Mouse (Mus musculus): ENCODE results near the gene Nr4a2. TPM values are rescaled to one million over a fixed set of nuclear protein-coding genes. Genes with fewer than 3 reads are reported as not detected.
A peak's percentile ranks its signal among the peaks of the same experiment; 100 is the strongest.

Nr4a2 gene
- total and polyA plus RNA-seq, 3 experiments: 0.82 to 2.3 (median 1.8) TPM

- TF ChIP-seq MAZ (IDR thresholded peaks at IDR 0.05; ENCODE audit: low read depth, low read length) (0 out of 2 replicates have a peak, but pooled peaks have one; percentile 15), POLR2AphosphoS2 (IDR thresholded peaks at IDR 0.05; ENCODE audit: low read depth, low read length) (no peak), IRF4 (IDR thresholded peaks at IDR 0.05; ENCODE audit: low read depth, low read length) (no peak), POLR2A (IDR thresholded peaks at IDR 0.05; ENCODE audit: low read depth, low read length) (no peak; the same call in 1 of the 2 replicates), MAFK (IDR thresholded peaks at IDR 0.05; ENCODE audit: insufficient replicate concordance, low read length) (no peak)
Measured at GRCm38 (mm10) chr2:57116366-57117200, 7.2 kb downstream of the Nr4a2 start (continued).

- Histone ChIP-seq H3K4me2 (ENCODE audit: insufficient read depth, low read depth, poor library complexity, severe bottlenecking) (peak overlapping the region; percentile 98), H3K27ac (ENCODE audit: insufficient read depth, low read depth) (no peak overlapping the region), H3K36me3 (replicated peaks in 1 of 2; ENCODE audit: control insufficient read depth in 1 of 2, insufficient read depth in 1 of 2, low read length in 1 of 2) (peaks cover 9 to 19% of the 10 kb centered on the region in 2 experiments), H3K27me3 (replicated peaks) (no peaks in the 10 kb centered on the region), H3K79me2 (replicated peaks; ENCODE audit: control insufficient read depth, extremely low read depth, insufficient read depth, poor library complexity, severe bottlenecking) (peaks cover under 1% of the 10 kb centered on the region; the same call in 1 of the 2 replicates), H3K9me3 (replicated peaks; ENCODE audit: low read length) (peaks cover 29% of the 10 kb centered on the region), H3K4me3 (replicated peaks in 1 of 3; ENCODE audit: low read depth in 2 of 3, low read length in 2 of 3, poor library complexity in 1 of 3) (peak overlapping the region; percentile 57 to 76 (median 58)), H3K4me1 (ENCODE audit: control insufficient read depth in 1 of 2, insufficient read depth in 2 of 2) (peaks cover 0 to 8% of the 10 kb centered on the region in 2 experiments; a peak in 1 of 4 replicates), H3K9ac (ENCODE audit: insufficient read depth, low read depth) (peak overlapping the region; percentile 2; the same call in 1 of the 2 replicates)
- no peak for TF ChIP-seq CHD1 (IDR thresholded peaks at IDR 0.05; ENCODE audit: low read depth, low read length)
- no peak for TF ChIP-seq ZC3H11A (IDR thresholded peaks at IDR 0.05; ENCODE audit: low read depth, low read length)
- no peak for TF ChIP-seq CHD2 (IDR thresholded peaks at IDR 0.05; ENCODE audit: low read length)
- no peak for TF ChIP-seq PAX5 (IDR thresholded peaks at IDR 0.05; ENCODE audit: low read length)
- no peak for TF ChIP-seq NELFE (IDR thresholded peaks at IDR 0.05; ENCODE audit: low read depth, low read length)
- TF ChIP-seq MAX (IDR thresholded peaks at IDR 0.05; ENCODE audit: low read length): no peak
- no peak for TF ChIP-seq MAZ (IDR thresholded peaks at IDR 0.05; ENCODE audit: low read depth, low read length)
- no peak for TF ChIP-seq CTCF (conservative IDR thresholded peaks at IDR 0.05 in 1 of 2, IDR thresholded peaks at IDR 0.05 in 1 of 2; ENCODE audit: low read depth in 2 of 2, low read length in 2 of 2)
- no peak for TF ChIP-seq ZMIZ1 (IDR thresholded peaks at IDR 0.05; ENCODE audit: low read depth, low read length)
- TF ChIP-seq NRF1 (IDR thresholded peaks at IDR 0.05; ENCODE audit: low read depth, low read length): no peak; the same call in 1 of the 2 replicates
- no peak for TF ChIP-seq POLR2AphosphoS2 (IDR thresholded peaks at IDR 0.05; ENCODE audit: low read depth, low read length)
- TF ChIP-seq MAFK (IDR thresholded peaks at IDR 0.05; ENCODE audit: insufficient replicate concordance, low read length): no peak
- dilution Hi-C loops (cut with MboI; ENCODE audit: extremely low pct_ligation_motif_present, extremely low pct_unique_long_range_greater_than_20kb, low sequenced_read_pairs) (no loop called here), in situ Hi-C loops (cut with MboI; ENCODE audit: low pct_ligation_motif_present, low pct_unique_long_range_greater_than_20kb, low sequenced_read_pairs) (loop anchor here (25.0 kb wide), 1 partner anchor 246 kb away; no protein-coding TSS in a partner anchor)
- DNase-seq (ENCODE audit: extremely low read depth): no peak
Measured at GRCm38 (mm10) chr2:57115864-57116365, 7.9 kb downstream of the Nr4a2 start.

GRCm38 (mm10) chr2:57115181-57115863 lies 8.5 kb downstream of the Nr4a2 start:
- in situ Hi-C loops (cut with MboI; ENCODE audit: low pct_ligation_motif_present, low pct_unique_long_range_greater_than_20kb, low sequenced_read_pairs): loop anchor here (25.0 kb wide), 1 partner anchor 247 kb away; no protein-coding TSS in a partner anchor
- Histone ChIP-seq H3K9ac (ENCODE audit: insufficient read depth, low read depth) (no peak overlapping the region), H3K9me3 (replicated peaks; ENCODE audit: low read length) (peaks cover 29% of the 10 kb centered on the region), H3K27me3 (replicated peaks) (no peaks in the 10 kb centered on the region), H3K4me3 (replicated peaks in 1 of 3; ENCODE audit: low read depth in 2 of 3, low read length in 2 of 3, poor library complexity in 1 of 3) (peak overlapping the region in 2 of 3 experiments; percentile 25 to 76), H3K79me2 (replicated peaks; ENCODE audit: control insufficient read depth, extremely low read depth, insufficient read depth, poor library complexity, severe bottlenecking) (no peaks in the 10 kb centered on the region; the same call in 1 of the 2 replicates), H3K4me1 (ENCODE audit: control insufficient read depth in 1 of 2, insufficient read depth in 2 of 2) (peaks cover 0 to 2% of the 10 kb centered on the region in 2 experiments; a peak in 1 of 4 replicates), H3K4me2 (ENCODE audit: insufficient read depth, low read depth, poor library complexity, severe bottlenecking) (peak overlapping the region; percentile 37), H3K36me3 (replicated peaks in 1 of 2; ENCODE audit: control insufficient read depth in 1 of 2, insufficient read depth in 1 of 2, low read length in 1 of 2) (peaks cover 9 to 21% of the 10 kb centered on the region in 2 experiments), H3K27ac (ENCODE audit: insufficient read depth, low read depth) (no peak overlapping the region)
- no peak for TF ChIP-seq ZC3H11A (IDR thresholded peaks at IDR 0.05; ENCODE audit: low read depth, low read length)
- TF ChIP-seq RCOR1 (conservative IDR thresholded peaks at IDR 0.05; ENCODE audit: low read depth, low read length): no peak
- TF ChIP-seq CHD2 (IDR thresholded peaks at IDR 0.05; ENCODE audit: low read length): no peak
- no peak for TF ChIP-seq TBP (conservative IDR thresholded peaks at IDR 0.05; ENCODE audit: low read depth, low read length)
- peak; percentile 35; the same call in 1 of the 2 replicates for TF ChIP-seq BHLHE40 (IDR thresholded peaks at IDR 0.05; ENCODE audit: low read depth, low read length)
- TF ChIP-seq MAX (IDR thresholded peaks at IDR 0.05; ENCODE audit: low read length): no peak
- TF ChIP-seq ZNF384 (IDR thresholded peaks at IDR 0.05; ENCODE audit: low read depth, low read length): no peak
- 0 out of 2 replicates have a peak, but pooled peaks have one; percentile 10 for TF ChIP-seq ZMIZ1 (IDR thresholded peaks at IDR 0.05; ENCODE audit: low read depth, low read length)
- DNase-seq (ENCODE audit: extremely low read depth): no peak
- dilution Hi-C loops (cut with MboI; ENCODE audit: extremely low pct_ligation_motif_present, extremely low pct_unique_long_range_greater_than_20kb, low sequenced_read_pairs): no loop called here

Data from CH12.LX (cell line).